Comparison of ENCODE assay signal across 8 mouse cellular contexts in genomic region chr16:30520361-30520823, GRCm38 (mm10). TPM values are rescaled to one million over a fixed set of nuclear protein-coding genes. Genes with fewer than 3 reads are reported as not detected.
A peak's percentile ranks its signal among the peaks of the same experiment; 100 is the strongest.
DNase-seq lines count a peak whose midpoint lies in the region; ATAC-seq and TF ChIP-seq lines count a peak whose summit lies in the region.

No protein-coding gene starts in this region.

- peak overlapping the region; percentile 46 for H3K4me2 ChIP-seq in heart, embryonic 16.5 days (ENCODE audit: low read depth, low read length)
- H3K4me2 ChIP-seq in liver, embryonic 14.5 days (ENCODE audit: low read depth) = peak overlapping the region; percentile 54

- peak; percentile 79 for DNase-seq in adrenal gland, postnatal 25 days
- peak; percentile 90 to 93 for DNase-seq in kidney, postnatal 36 days
- DNase-seq in liver, embryonic 14.5 days (ENCODE audit: low read depth in 3 of 3, low spot score in 3 of 3) = peak; percentile 52 to 59 (median 56)
- DNase-seq in ovary, adult 18-20 months (ENCODE audit: low spot score) = peak; percentile 44
- peak; percentile 71 for DNase-seq in thymus, postnatal 0 days (ENCODE audit: low spot score)

- H3K4me3 ChIP-seq in heart, embryonic 16.5 days (ENCODE audit: low read length) = peak overlapping the region; percentile 39
- peak overlapping the region in 1 of 2 experiments; percentile 25; a peak in 1 of 4 replicates for H3K4me3 ChIP-seq in liver, embryonic 14.5 days (ENCODE audit: insufficient read depth in 1 of 2, low read depth in 2 of 2, low read length in 2 of 2)

- peaks cover 9% of the 10 kb centered on the region; the same call in 1 of the 2 replicates for H3K36me3 ChIP-seq in heart, embryonic 16.5 days (ENCODE audit: control insufficient read depth, insufficient read depth)
- H3K36me3 ChIP-seq in liver, embryonic 14.5 days (replicated peaks; ENCODE audit: control insufficient read depth, insufficient read depth, low read depth) = no peaks in the 10 kb centered on the region

- H3K9me3 ChIP-seq in heart, embryonic 16.5 days (replicated peaks; ENCODE audit: control insufficient read depth, low read length) = 0 out of 2 replicates have a peak, but pooled peaks cover 1% of the 10 kb centered on the region
- H3K9me3 ChIP-seq in liver, embryonic 14.5 days (ENCODE audit: control insufficient read depth, low read length) = no peaks in the 10 kb centered on the region

- peak overlapping the region; percentile 15 for H3K27ac ChIP-seq in heart, embryonic 16.5 days (ENCODE audit: low read length)
- H3K27ac ChIP-seq in liver, embryonic 14.5 days = no peak overlapping the region

- peak; percentile 71 for ATAC-seq in CD4-positive, CD25-positive, alpha-beta regulatory T cell, adult 4 months
- ATAC-seq in erythroblast, adult 5-6 weeks (replicated peaks; ENCODE audit: low FRiP score, poor library complexity, severe bottlenecking) = peak; percentile 65
- ATAC-seq in heart, embryonic 16.5 days (replicated peaks; ENCODE audit: extremely low read depth, insufficient read depth, low FRiP score) = no peak
- ATAC-seq in liver, embryonic 14.5 days (ENCODE audit: insufficient read depth) = no peak

- TF ChIP-seq EP300 in liver, embryonic 14.5 days (IDR thresholded peaks at IDR 0.05; ENCODE audit: low read depth) = no peak

- H3K9ac ChIP-seq in heart, embryonic 16.5 days (ENCODE audit: low read length) = peak overlapping the region; percentile 38
- no peak overlapping the region for H3K9ac ChIP-seq in liver, embryonic 14.5 days (replicated peaks)

- peak; percentile 80 for TF ChIP-seq CTCF in liver, embryonic 14.5 days (IDR thresholded peaks at IDR 0.05; ENCODE audit: low read depth)

- H3K27me3 ChIP-seq in heart, embryonic 16.5 days (ENCODE audit: control insufficient read depth, insufficient read depth, low read length) = no peaks in the 10 kb centered on the region
- no peaks in the 10 kb centered on the region; the same call in 1 of the 2 replicates for H3K27me3 ChIP-seq in liver, embryonic 14.5 days (ENCODE audit: control insufficient read depth, insufficient read depth, low read length)

- WGBS in heart, embryonic 16.5 days = 8% methylated on average over 9 of the region's 9 CpGs
- 31% methylated on average over 9 of the region's 9 CpGs for WGBS in liver, embryonic 14.5 days (ENCODE audit: insufficient replicate concordance)

- peaks cover 13% of the 10 kb centered on the region for H3K4me1 ChIP-seq in heart, embryonic 16.5 days (ENCODE audit: control insufficient read depth, insufficient read depth, low read length)
- H3K4me1 ChIP-seq in liver, embryonic 14.5 days (replicated peaks; ENCODE audit: control insufficient read depth in 2 of 2, insufficient read depth in 2 of 2, low read length in 1 of 2) = peaks cover 0 to 2% of the 10 kb centered on the region in 2 experiments; a peak in 2 of 4 replicates

RNA-seq across cellular contexts. Expression of gene Tmem44, which starts 30.2 kb away (rescaled TPM):
- polyA plus RNA-seq in CD4-positive, CD25-positive, alpha-beta regulatory T cell, adult 4 months (2017; shearing (Covaris generic)) = under 1 TPM in 1 of 2 experiments, not detected in 1; 0.70 TPM
- total RNA-seq in adrenal gland, postnatal 25 days (2021) = 3.2 and 4.5 TPM in 2 replicates
- total RNA-seq in erythroblast, adult 5-6 weeks (2015; ENCODE audit: low replicate concordance) = 0.21 TPM in 1 of 2 replicates, not detected in the other
- 0.70 and 0.77 TPM in 2 replicates for total RNA-seq in erythroblast, adult 5-6 weeks (2017; ENCODE audit: low replicate concordance)
- 19.3 and 21.5 TPM in 2 replicates for polyA plus RNA-seq in heart, embryonic 16.5 days (2015; fragmentation: Nextera tagmentation; extraction: Ambion mirVana)
- polyA plus RNA-seq in liver, embryonic 14.5 days (2012; rRNA removed) = 0.85 and 0.87 TPM in 2 replicates
- 0.46 and 0.48 TPM in 2 replicates for polyA plus RNA-seq in liver, embryonic 14.5 days (2014; fragmentation: Nextera tagmentation; extraction: Ambion mirVana)
- 2.1 and 2.2 TPM in 2 replicates for polyA plus RNA-seq in thymus, postnatal 0 days (2015; fragmentation: Nextera tagmentation; extraction: Ambion mirVana)

Comparison
In these comparisons a context has a peak if more than half of its experiments do, and no peak if none do; other contexts are left out.
1. ATAC-seq: peak in CD4-positive, CD25-positive, alpha-beta regulatory T cell, adult 4 months (single experiment) and erythroblast, adult 5-6 weeks (single experiment); none in heart, embryonic 16.5 days (single experiment) and liver, embryonic 14.5 days (single experiment).
2. Peak in every context shown above with its lines, with median percentiles within 50 percentile points of each other: DNase-seq.